Mouse (Mus musculus) C2C12 (cell line): Measurements from ENCODE around the gene Borcs8. TPM values are rescaled to one million over a fixed set of nuclear protein-coding genes. Genes with fewer than 3 reads are reported as not detected.

Source experiments
- H3K27me3 ChIP-seq: one replicate; pipeline ENCODE4 v1.6.1; 2011; ENCODE audit not compliant: control insufficient read depth, insufficient read depth, insufficient read length
- H3K36me3 ChIP-seq: one replicate; pipeline ENCODE4 v1.6.1; 2011; ENCODE audit not compliant: control insufficient read depth, insufficient read depth
- H3K4me3 ChIP-seq: one replicate; pipeline ENCODE4 v1.5.1; 2011; ENCODE audit warnings: mild to moderate bottlenecking, control low read depth; ENCODE audit not compliant: poor library complexity, insufficient read depth, severe bottlenecking
- H3K79me2 ChIP-seq: one replicate; pipeline ENCODE4 v1.6.1; 2011; ENCODE audit not compliant: control insufficient read depth, insufficient read depth
- H3K79me3 ChIP-seq: one replicate; pipeline ENCODE4 v1.6.1; 2011; ENCODE audit warnings: low read depth, control low read depth
- H3ac ChIP-seq: one replicate; pipeline ENCODE3; 2011; ENCODE audit warnings: low read depth; ENCODE audit not compliant: control insufficient read depth, insufficient read length
- CEBPB ChIP-seq: IDR thresholded peaks from one replicate; pipeline ENCODE4 v1.6.1; 2011; ENCODE audit warnings: low read depth, mild to moderate bottlenecking, control low read depth, moderate library complexity
- CTCF ChIP-seq: IDR thresholded peaks from one replicate; pipeline ENCODE4 v1.5.1; 2011; ENCODE audit not compliant: control insufficient read depth, insufficient read depth, insufficient read length
- FOSL1 ChIP-seq: IDR thresholded peaks from one replicate; pipeline ENCODE4 v1.8.0; 2011; ENCODE audit warnings: mild to moderate bottlenecking, low read length; ENCODE audit not compliant: poor library complexity, insufficient read depth, severe bottlenecking
- MAX ChIP-seq: IDR thresholded peaks from one replicate; pipeline ENCODE4 v1.6.1; 2011; ENCODE audit warnings: mild to moderate bottlenecking, control low read depth
- MYOD1 ChIP-seq: IDR thresholded peaks from one replicate; pipeline ENCODE4 v1.6.1; 2011; ENCODE audit warnings: low read depth; ENCODE audit not compliant: control insufficient read depth, insufficient read length
- MYOG ChIP-seq: IDR thresholded peaks from one replicate; pipeline ENCODE4 v1.6.1; 2011; ENCODE audit not compliant: control insufficient read depth, insufficient read length; ENCODE audit errors: extremely low read depth
- USF1 ChIP-seq: IDR thresholded peaks from one replicate; pipeline ENCODE4 v1.6.1; 2011; ENCODE audit warnings: low read depth, mild to moderate bottlenecking, control low read depth, moderate library complexity
- polyA plus RNA-seq: library from polyadenylated mRNA; unstranded; fragments of >200 nt; fragmentation: generic; extraction: Trizol; gene quantifications from one replicate; pipeline ENCODE4 v1.2.1, GENCODE M21; 2012; ENCODE audit warnings: missing spikeins

Borcs8 gene
- polyA plus RNA-seq, 1 experiment, result 49.8 TPM

DNA sequence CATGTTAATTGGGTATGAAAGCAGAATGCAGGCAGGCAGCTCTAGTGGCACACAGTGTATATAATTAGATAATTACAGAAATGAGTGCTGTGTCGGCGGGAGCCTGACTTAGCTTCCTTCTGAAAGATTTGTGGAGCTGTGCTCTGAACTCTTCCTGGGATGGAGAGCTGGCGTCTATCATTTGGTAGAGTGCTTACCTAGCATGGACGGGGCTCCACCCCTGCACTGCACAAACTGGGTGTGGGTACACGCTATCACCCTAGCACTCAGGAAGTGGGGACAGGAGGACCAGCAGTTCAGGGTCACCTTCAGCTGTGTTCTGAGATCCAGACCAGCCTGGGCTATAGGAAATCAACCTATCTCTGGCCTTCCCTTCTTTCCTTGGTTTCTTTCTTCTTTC lies 34.0 kb downstream of the Borcs8 start:
- no peak overlapping the region for H3K4me3 ChIP-seq
- H3ac ChIP-seq, result no peak overlapping the region
- H3K79me3 ChIP-seq, result peaks cover 6% of the 10 kb centered on the region
- H3K79me2 ChIP-seq, result peaks cover 26% of the 10 kb centered on the region
- H3K27me3 ChIP-seq, result no peaks in the 10 kb centered on the region
- no peak for TF ChIP-seq MAX
- no peak for TF ChIP-seq MYOG
- TF ChIP-seq USF1, result no peak
- TF ChIP-seq CTCF, result no peak
- TF ChIP-seq FOSL1, result no peak
- TF ChIP-seq CEBPB, result no peak
- TF ChIP-seq MYOD1, result no peak
- H3K36me3 ChIP-seq, result peaks cover 4% of the 10 kb centered on the region

DNA sequence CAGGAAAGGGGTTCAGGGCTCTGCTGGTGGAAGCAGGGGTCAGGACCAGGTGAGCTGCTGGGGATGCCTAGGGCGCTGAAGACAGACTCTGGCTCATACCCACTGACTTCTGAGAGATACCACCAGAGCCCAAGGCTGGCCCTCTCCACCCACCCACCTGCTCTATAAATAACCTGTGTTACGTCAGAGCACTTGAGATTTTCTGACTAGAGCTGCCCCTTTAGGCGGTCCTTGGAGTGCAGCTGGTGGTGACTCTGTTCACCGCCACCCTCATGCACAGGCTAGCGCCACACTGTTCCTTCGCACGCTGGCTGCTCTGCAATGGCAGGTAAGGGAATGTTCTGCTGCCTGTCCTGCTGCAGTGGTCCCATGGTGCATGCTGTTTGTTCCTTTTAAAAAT lies 34.8 kb downstream of the Borcs8 start:
- Histone ChIP-seq H3K79me2 (peaks cover 26% of the 10 kb centered on the region), H3K36me3 (peaks cover 8% of the 10 kb centered on the region), H3K79me3 (peaks cover 6% of the 10 kb centered on the region), H3ac (no peak overlapping the region), H3K4me3 (no peak overlapping the region), H3K27me3 (no peaks in the 10 kb centered on the region)
- TF ChIP-seq MYOG (no peak), MAX (no peak), USF1 (no peak), CEBPB (no peak), MYOD1 (no peak), FOSL1 (no peak), CTCF (no peak)

DNA sequence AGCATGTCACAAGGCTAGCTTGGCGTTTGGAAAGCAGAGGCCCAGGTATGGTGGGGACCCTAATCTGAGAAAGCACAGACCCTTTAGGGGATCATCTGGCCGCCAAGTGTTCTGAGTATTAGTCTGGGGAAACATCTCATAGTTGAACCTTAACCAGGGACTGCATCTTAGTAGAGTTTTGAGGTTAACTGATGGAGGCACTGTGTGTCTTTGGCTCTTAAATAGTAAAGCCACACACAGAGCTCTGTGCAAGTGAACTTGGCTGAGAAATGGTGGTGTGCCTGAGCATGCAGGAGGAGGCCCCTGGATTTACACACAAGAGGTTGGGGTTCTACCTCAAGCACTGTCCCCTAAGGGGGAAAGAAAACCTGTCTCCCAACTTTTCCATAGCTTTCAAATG lies 38.9 kb downstream of the Borcs8 start:
- Histone ChIP-seq H3ac (no peak overlapping the region), H3K4me3 (no peak overlapping the region), H3K36me3 (peaks cover 12% of the 10 kb centered on the region), H3K79me2 (peaks cover 16% of the 10 kb centered on the region), H3K27me3 (no peaks in the 10 kb centered on the region), H3K79me3 (peaks cover 3% of the 10 kb centered on the region)
- TF ChIP-seq MAX (no peak), USF1 (no peak), MYOD1 (no peak), CEBPB (no peak), CTCF (no peak), FOSL1 (no peak), MYOG (no peak)

DNA sequence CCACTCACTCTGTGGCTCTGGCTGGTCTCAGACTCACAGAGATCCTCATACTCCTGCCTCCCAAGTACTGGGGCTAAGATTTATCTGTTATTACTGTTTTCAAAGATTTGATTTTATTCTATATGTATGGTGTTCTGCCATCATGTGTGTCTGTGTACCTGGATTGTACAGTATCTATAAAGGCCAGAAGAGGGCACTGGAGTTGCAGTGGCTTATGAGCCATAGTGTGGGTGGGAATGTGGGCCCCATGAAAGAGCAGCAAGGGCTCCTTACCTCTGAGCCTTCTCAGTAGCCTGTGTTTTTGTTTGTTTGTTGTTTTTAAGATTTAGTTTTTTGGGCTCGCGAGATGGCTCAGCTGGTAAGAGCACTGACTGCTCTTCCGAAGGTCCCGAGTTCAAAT lies 39.8 kb downstream of the Borcs8 start:
- no peaks in the 10 kb centered on the region for H3K79me3 ChIP-seq
- peaks cover 12% of the 10 kb centered on the region for H3K36me3 ChIP-seq
- H3K27me3 ChIP-seq, result no peaks in the 10 kb centered on the region
- TF ChIP-seq USF1 (no peak), CTCF (no peak), CEBPB (no peak), MYOG (no peak)
- no peak overlapping the region for H3K4me3 ChIP-seq
- no peak overlapping the region for H3ac ChIP-seq
- peaks cover 8% of the 10 kb centered on the region for H3K79me2 ChIP-seq

DNA sequence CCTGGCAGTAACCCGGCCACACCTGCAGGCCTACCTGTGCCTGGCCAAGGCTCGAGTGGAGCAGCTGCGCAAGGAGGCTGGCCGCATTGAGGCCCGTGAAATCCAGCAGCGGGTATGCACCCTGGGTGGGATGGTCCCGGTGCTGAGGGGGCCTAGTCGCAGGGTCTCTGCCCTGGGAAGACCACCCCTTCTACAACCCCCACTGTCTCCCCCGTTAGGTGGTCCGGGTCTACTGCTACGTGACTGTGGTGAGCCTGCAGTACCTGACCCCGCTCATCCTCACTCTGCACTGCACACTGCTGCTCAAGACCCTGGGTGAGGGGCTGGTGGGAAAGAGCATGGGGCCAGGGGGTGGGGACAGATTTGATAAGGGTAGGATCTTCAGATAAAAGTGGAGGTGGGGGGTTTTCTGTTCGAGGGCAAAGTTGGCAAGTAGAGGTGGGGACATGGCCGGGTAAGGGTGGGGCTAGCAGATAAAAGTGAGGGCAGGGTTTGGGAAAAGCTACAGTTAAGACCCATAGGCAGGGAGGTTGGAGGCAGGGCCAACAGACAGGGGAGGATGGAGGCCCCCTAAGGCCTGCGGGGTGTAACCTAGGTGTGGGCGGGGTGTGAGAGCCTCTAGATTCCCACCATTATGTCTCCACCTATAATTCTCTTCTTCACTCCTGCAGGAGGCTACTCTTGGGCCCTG lies 42.1 kb downstream of the Borcs8 start:
- H3K79me3 ChIP-seq, result no peaks in the 10 kb centered on the region
- H3K27me3 ChIP-seq, result no peaks in the 10 kb centered on the region
- H3K36me3 ChIP-seq, result peaks cover 12% of the 10 kb centered on the region
- TF ChIP-seq MYOG (no peak), MAX (no peak), MYOD1 (no peak), CEBPB (no peak), CTCF (no peak), USF1 (no peak), FOSL1 (no peak)
- H3K4me3 ChIP-seq, result no peak overlapping the region
- no peak overlapping the region for H3ac ChIP-seq
- H3K79me2 ChIP-seq, result no peaks in the 10 kb centered on the region

DNA sequence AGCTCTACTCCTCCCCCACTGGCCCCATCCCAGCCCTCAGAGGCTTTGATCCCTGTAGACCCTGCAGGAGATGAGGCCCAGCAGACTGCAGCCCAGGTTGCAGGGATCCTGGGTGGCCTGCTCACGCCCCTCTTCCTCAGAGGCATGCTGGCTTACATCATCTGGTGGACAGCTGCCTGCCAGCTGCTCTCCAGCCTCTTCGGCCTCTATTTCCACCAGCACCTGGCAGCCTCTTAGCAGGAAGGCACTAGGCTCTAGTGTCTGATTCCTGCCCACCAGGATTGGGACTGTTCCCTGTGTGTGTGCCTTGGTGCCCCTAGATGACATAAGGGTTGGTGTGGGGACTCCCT lies 42.6 kb downstream of the Borcs8 start:
- Histone ChIP-seq H3K36me3 (peaks cover 12% of the 10 kb centered on the region), H3K4me3 (no peak overlapping the region), H3K27me3 (no peaks in the 10 kb centered on the region), H3ac (no peak overlapping the region), H3K79me2 (no peaks in the 10 kb centered on the region), H3K79me3 (no peaks in the 10 kb centered on the region)
- no peak for TF ChIP-seq MYOG
- TF ChIP-seq MYOD1, result no peak
- TF ChIP-seq MAX, result no peak
- no peak for TF ChIP-seq CEBPB
- no peak for TF ChIP-seq FOSL1
- TF ChIP-seq USF1, result no peak
- no peak for TF ChIP-seq CTCF
